Mouse (Mus musculus): ENCODE measurements at regions not wholly inside any gene's neighbourhood (a gene's known extent, or its start where the extent isn't known, plus 50 kb on each side); places are given as distances from the start of the nearest gene placed in this dataset.
A peak's percentile ranks its signal among the peaks of the same experiment; 100 is the strongest.

GRCm38 (mm10) chr6:47354515-47354914 is 98.7 kb upstream of the Cul1 start:
- Histone ChIP-seq H3K27me3 (replicated peaks; ENCODE audit: control insufficient read depth, insufficient read depth, low read length) (no peaks in the 10 kb centered on the region), H3K36me3 (ENCODE audit: control insufficient read depth, insufficient read depth, low read length) (no peaks in the 10 kb centered on the region), H3K9me3 (ENCODE audit: control insufficient read depth, low read length) (no peaks in the 10 kb centered on the region), H3K4me3 (ENCODE audit: low read depth, low read length) (no peak overlapping the region), H3K9ac (ENCODE audit: low read depth, low read length) (no peak overlapping the region), H3K27ac (replicated peaks; ENCODE audit: low read depth, low read length) (no peak overlapping the region), H3K4me2 (ENCODE audit: low read depth, low read length) (no peak overlapping the region), H3K4me1 (ENCODE audit: control insufficient read depth, insufficient read depth, low read length) (no peaks in the 10 kb centered on the region)
- 83% methylated on average over 2 of the region's 2 CpGs for WGBS
- DNase-seq (ENCODE audit: low spot score) = no peak
- no peak for ATAC-seq (ENCODE audit: low read depth)

GRCm38 (mm10) chr6:47355500-47355899 is 97.7 kb upstream of the Cul1 start:
- no peaks in the 10 kb centered on the region for H3K4me1 ChIP-seq (ENCODE audit: control insufficient read depth, insufficient read depth, low read length)
- no peak overlapping the region for H3K9ac ChIP-seq (ENCODE audit: low read depth, low read length)
- ATAC-seq (ENCODE audit: low read depth) = no peak
- no peak overlapping the region for H3K27ac ChIP-seq (replicated peaks; ENCODE audit: low read depth, low read length)
- no peak overlapping the region for H3K4me2 ChIP-seq (ENCODE audit: low read depth, low read length)
- no peaks in the 10 kb centered on the region for H3K9me3 ChIP-seq (ENCODE audit: control insufficient read depth, low read length)
- no peak for DNase-seq (ENCODE audit: low spot score)
- H3K4me3 ChIP-seq (ENCODE audit: low read depth, low read length) = no peak overlapping the region
- WGBS = 64% methylated on average over 7 of the region's 7 CpGs
- no peaks in the 10 kb centered on the region for H3K36me3 ChIP-seq (ENCODE audit: control insufficient read depth, insufficient read depth, low read length)
- no peaks in the 10 kb centered on the region for H3K27me3 ChIP-seq (replicated peaks; ENCODE audit: control insufficient read depth, insufficient read depth, low read length)

GRCm38 (mm10) chr6:47356500-47356899 is 96.7 kb upstream of the Cul1 start:
- no peaks in the 10 kb centered on the region for H3K27me3 ChIP-seq (replicated peaks; ENCODE audit: control insufficient read depth, insufficient read depth, low read length)
- no peak for ATAC-seq (ENCODE audit: low read depth)
- H3K4me1 ChIP-seq (ENCODE audit: control insufficient read depth, insufficient read depth, low read length) = no peaks in the 10 kb centered on the region
- no peaks in the 10 kb centered on the region for H3K9me3 ChIP-seq (ENCODE audit: control insufficient read depth, low read length)
- no peak for DNase-seq (ENCODE audit: low spot score)
- H3K4me3 ChIP-seq (ENCODE audit: low read depth, low read length) = no peak overlapping the region
- 75% methylated on average over 7 of the region's 7 CpGs for WGBS
- no peaks in the 10 kb centered on the region for H3K36me3 ChIP-seq (ENCODE audit: control insufficient read depth, insufficient read depth, low read length)
- no peak overlapping the region for H3K9ac ChIP-seq (ENCODE audit: low read depth, low read length)
- no peak overlapping the region for H3K27ac ChIP-seq (replicated peaks; ENCODE audit: low read depth, low read length)
- no peak overlapping the region for H3K4me2 ChIP-seq (ENCODE audit: low read depth, low read length)

- Histone ChIP-seq H3K4me3 (ENCODE audit: low read depth, low read length) (no peak overlapping the region), H3K9me3 (ENCODE audit: control insufficient read depth, low read length) (no peaks in the 10 kb centered on the region), H3K27me3 (replicated peaks; ENCODE audit: control insufficient read depth, insufficient read depth, low read length) (no peaks in the 10 kb centered on the region), H3K4me1 (ENCODE audit: control insufficient read depth, insufficient read depth, low read length) (no peaks in the 10 kb centered on the region), H3K27ac (replicated peaks; ENCODE audit: low read depth, low read length) (no peak overlapping the region), H3K9ac (ENCODE audit: low read depth, low read length) (no peak overlapping the region), H3K4me2 (ENCODE audit: low read depth, low read length) (no peak overlapping the region), H3K36me3 (ENCODE audit: control insufficient read depth, insufficient read depth, low read length) (no peaks in the 10 kb centered on the region)
- ATAC-seq (ENCODE audit: low read depth) = no peak
- WGBS = 28% methylated on average over 2 of the region's 2 CpGs
- DNase-seq (ENCODE audit: low spot score) = peak; percentile 10
These were observed 94.5 kb upstream of the Cul1 start for GRCm38 (mm10) chr6:47358686-47359085.

- 50% methylated on average over 1 of the region's 1 CpGs for WGBS
- Histone ChIP-seq H3K4me1 (ENCODE audit: control insufficient read depth, insufficient read depth, low read length) (no peaks in the 10 kb centered on the region), H3K27me3 (replicated peaks; ENCODE audit: control insufficient read depth, insufficient read depth, low read length) (no peaks in the 10 kb centered on the region), H3K9me3 (ENCODE audit: control insufficient read depth, low read length) (no peaks in the 10 kb centered on the region), H3K36me3 (ENCODE audit: control insufficient read depth, insufficient read depth, low read length) (no peaks in the 10 kb centered on the region), H3K4me2 (ENCODE audit: low read depth, low read length) (no peak overlapping the region), H3K4me3 (ENCODE audit: low read depth, low read length) (no peak overlapping the region), H3K9ac (ENCODE audit: low read depth, low read length) (no peak overlapping the region), H3K27ac (replicated peaks; ENCODE audit: low read depth, low read length) (0 out of 2 replicates have a peak overlapping the region, but pooled peaks have one; percentile 22)
- ATAC-seq (ENCODE audit: low read depth) = peak; percentile 78; the same call in 1 of the 2 replicates
- peak; percentile 83 for DNase-seq (ENCODE audit: low spot score)
These were observed 89.2 kb upstream of the Cul1 start for GRCm38 (mm10) chr6:47364002-47364401.

- DNase-seq (ENCODE audit: low spot score) (peak; percentile 64), ATAC-seq (ENCODE audit: low read depth) (peak; percentile 47; the same call in 1 of the 2 replicates)
- no peaks in the 10 kb centered on the region for H3K27me3 ChIP-seq (replicated peaks; ENCODE audit: control insufficient read depth, insufficient read depth, low read length)
- no peak overlapping the region for H3K9ac ChIP-seq (ENCODE audit: low read depth, low read length)
- H3K36me3 ChIP-seq (ENCODE audit: control insufficient read depth, insufficient read depth, low read length) = no peaks in the 10 kb centered on the region
- WGBS = 56% methylated on average over 2 of the region's 2 CpGs
- H3K27ac ChIP-seq (replicated peaks; ENCODE audit: low read depth, low read length) = no peak overlapping the region; the same call in 1 of the 2 replicates
- H3K9me3 ChIP-seq (ENCODE audit: control insufficient read depth, low read length) = no peaks in the 10 kb centered on the region
- H3K4me1 ChIP-seq (ENCODE audit: control insufficient read depth, insufficient read depth, low read length) = no peaks in the 10 kb centered on the region
- no peak overlapping the region for H3K4me2 ChIP-seq (ENCODE audit: low read depth, low read length)
- no peak overlapping the region for H3K4me3 ChIP-seq (ENCODE audit: low read depth, low read length)
These were observed 88.6 kb upstream of the Cul1 start for GRCm38 (mm10) chr6:47364556-47364955.

GRCm38 (mm10) chr6:47365651-47366645 is 87.2 kb upstream of the Cul1 start:
- ATAC-seq (ENCODE audit: low read depth) (peak; percentile 62), DNase-seq (ENCODE audit: low spot score) (peak; percentile 56)
- H3K4me2 ChIP-seq (ENCODE audit: low read depth, low read length) = no peak overlapping the region
- H3K4me3 ChIP-seq (ENCODE audit: low read depth, low read length) = no peak overlapping the region
- H3K4me1 ChIP-seq (ENCODE audit: control insufficient read depth, insufficient read depth, low read length) = no peaks in the 10 kb centered on the region
- no peaks in the 10 kb centered on the region for H3K36me3 ChIP-seq (ENCODE audit: control insufficient read depth, insufficient read depth, low read length)
- 35% methylated on average over 5 of the region's 5 CpGs for WGBS
- no peak overlapping the region for H3K9ac ChIP-seq (ENCODE audit: low read depth, low read length)
- H3K27ac ChIP-seq (replicated peaks; ENCODE audit: low read depth, low read length) = no peak overlapping the region
- no peaks in the 10 kb centered on the region for H3K27me3 ChIP-seq (replicated peaks; ENCODE audit: control insufficient read depth, insufficient read depth, low read length)
- no peaks in the 10 kb centered on the region for H3K9me3 ChIP-seq (ENCODE audit: control insufficient read depth, low read length)

GRCm38 (mm10) chr6:47367461-47367860 is 85.7 kb upstream of the Cul1 start:
- Histone ChIP-seq H3K4me1 (ENCODE audit: control insufficient read depth, insufficient read depth, low read length) (no peaks in the 10 kb centered on the region), H3K27me3 (replicated peaks; ENCODE audit: control insufficient read depth, insufficient read depth, low read length) (no peaks in the 10 kb centered on the region), H3K27ac (replicated peaks; ENCODE audit: low read depth, low read length) (no peak overlapping the region), H3K36me3 (ENCODE audit: control insufficient read depth, insufficient read depth, low read length) (no peaks in the 10 kb centered on the region), H3K4me3 (ENCODE audit: low read depth, low read length) (no peak overlapping the region), H3K4me2 (ENCODE audit: low read depth, low read length) (no peak overlapping the region), H3K9ac (ENCODE audit: low read depth, low read length) (no peak overlapping the region), H3K9me3 (ENCODE audit: control insufficient read depth, low read length) (no peaks in the 10 kb centered on the region)
- WGBS = 43% methylated on average over 2 of the region's 2 CpGs
- ATAC-seq (ENCODE audit: low read depth) (no peak), DNase-seq (ENCODE audit: low spot score) (peak; percentile 38)

- WGBS = 65% methylated on average over 4 of the region's 4 CpGs
- H3K9me3 ChIP-seq (ENCODE audit: control insufficient read depth, low read length) = no peaks in the 10 kb centered on the region
- ATAC-seq (ENCODE audit: low read depth) (no peak), DNase-seq (ENCODE audit: low spot score) (peak; percentile 51)
- no peaks in the 10 kb centered on the region for H3K27me3 ChIP-seq (replicated peaks; ENCODE audit: control insufficient read depth, insufficient read depth, low read length)
- H3K4me2 ChIP-seq (ENCODE audit: low read depth, low read length) = no peak overlapping the region
- H3K4me3 ChIP-seq (ENCODE audit: low read depth, low read length) = no peak overlapping the region
- no peaks in the 10 kb centered on the region for H3K4me1 ChIP-seq (ENCODE audit: control insufficient read depth, insufficient read depth, low read length)
- H3K36me3 ChIP-seq (ENCODE audit: control insufficient read depth, insufficient read depth, low read length) = no peaks in the 10 kb centered on the region
- H3K27ac ChIP-seq (replicated peaks; ENCODE audit: low read depth, low read length) = no peak overlapping the region
- no peak overlapping the region for H3K9ac ChIP-seq (ENCODE audit: low read depth, low read length)
These were observed 77.5 kb upstream of the Cul1 start for GRCm38 (mm10) chr6:47375705-47376104.

Measured in embryonic facial prominence, embryonic 14.5 days (tissue).